Mouse (Mus musculus): ENCODE data around the gene Plekha1.

Gene Plekha1

DNA sequence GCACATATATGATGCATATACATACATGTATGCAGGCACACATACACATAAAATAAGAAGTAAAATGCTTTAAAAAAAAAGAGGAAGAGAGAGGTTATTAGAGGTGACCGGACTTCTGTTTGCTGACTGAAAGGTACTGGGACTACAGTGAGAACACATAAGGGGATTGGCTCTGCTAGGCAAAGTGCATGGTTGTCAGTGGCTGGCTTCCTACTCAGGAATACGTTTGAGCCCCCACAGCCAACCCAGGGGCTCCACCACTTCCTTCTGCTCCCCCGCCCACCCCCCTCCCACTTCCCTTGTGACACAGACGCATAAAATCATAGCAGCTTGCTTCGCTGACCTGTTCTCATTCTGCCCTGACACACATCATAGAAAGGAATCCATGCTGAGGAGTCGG is 7.6 kb upstream of the Plekha1 start:
- no peak for DNase-seq (ENCODE audit: extremely low read depth, insufficient read length, low spot score)

DNA sequence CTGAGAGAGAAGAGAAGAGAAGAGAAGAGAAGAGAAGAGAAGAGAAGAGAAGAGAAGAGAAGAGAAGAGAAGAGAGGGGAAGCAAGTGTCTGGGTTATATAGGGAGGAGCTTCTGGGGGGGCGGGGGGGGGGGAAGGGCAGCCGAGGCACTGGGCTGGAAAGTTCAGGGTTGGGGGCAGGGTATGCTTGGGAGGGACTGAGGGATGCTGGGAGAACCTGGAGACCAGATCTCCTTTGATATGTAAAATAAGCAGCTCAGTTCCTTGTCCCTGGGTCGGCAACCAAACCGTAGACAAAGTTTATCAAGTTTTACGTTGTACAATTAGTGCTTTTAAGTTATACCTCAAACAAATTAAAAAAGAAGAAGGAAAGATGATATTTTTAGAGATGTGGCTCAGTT is 5.6 kb upstream of the Plekha1 start:
- DNase-seq (ENCODE audit: extremely low read depth, insufficient read length, low spot score), result no peak

DNA sequence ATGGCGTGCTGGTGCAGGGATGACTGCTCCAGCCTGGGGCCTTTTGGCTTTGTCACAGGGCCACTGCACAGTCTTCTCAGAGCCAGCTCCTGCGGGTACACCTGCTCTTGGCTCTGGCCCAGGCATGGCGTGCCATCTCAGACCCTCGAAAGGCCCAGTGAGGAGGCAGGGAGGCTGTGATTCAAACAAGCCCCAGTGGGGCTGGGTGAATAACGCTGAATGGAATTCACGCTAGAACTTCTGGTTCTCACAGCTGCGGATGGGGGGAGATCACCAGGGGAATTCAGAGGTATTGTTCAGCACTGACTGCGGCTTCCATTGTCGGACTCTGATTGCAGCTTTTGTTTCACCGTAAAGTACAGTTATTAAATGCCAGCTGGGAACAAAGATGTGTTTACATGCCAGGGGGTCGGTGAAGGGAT is 4.8 kb upstream of the Plekha1 start:
- DNase-seq (ENCODE audit: extremely low read depth, insufficient read length, low spot score), result peak; percentile 60

DNA sequence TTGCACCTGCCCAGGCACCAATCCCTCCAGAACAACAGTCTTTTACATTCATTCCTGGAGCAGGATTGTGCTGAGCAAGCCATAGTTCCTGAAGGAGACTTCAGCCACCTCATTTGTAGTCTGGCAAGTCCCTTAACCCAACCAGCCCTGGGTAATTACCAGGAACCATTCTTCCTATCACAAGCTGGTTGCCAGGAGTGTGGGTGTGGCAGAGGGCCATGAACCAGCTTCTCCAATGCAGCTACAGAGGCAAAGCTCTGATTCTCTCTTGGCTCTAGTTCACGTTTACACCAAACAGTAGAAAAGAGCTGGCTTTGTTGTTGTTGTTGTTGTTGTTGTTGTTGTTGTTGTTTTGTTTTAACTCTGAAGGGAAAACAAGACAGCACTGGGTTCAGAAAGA is 3.1 kb upstream of the Plekha1 start:
- no peak for DNase-seq (ENCODE audit: extremely low read depth, insufficient read length, low spot score)

DNA sequence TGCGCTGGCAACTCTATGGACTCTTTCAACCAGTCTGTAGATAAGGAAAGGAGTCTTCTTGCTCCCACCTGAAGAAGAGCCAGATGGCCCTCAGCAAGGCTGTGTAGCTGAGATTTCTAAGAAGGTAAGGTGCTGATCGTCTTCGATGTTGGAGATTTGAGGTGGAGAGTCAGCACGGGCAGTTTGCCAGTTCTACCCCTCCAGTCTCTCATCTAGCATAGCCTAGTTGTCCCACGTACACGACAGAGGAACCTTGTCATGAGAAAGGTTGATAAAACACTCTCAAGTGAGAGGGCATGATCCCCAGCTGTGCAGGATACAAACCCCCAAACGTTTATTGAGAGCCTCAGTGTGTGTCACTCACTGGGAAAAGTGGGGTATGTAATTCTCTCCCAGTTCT is 845 bp upstream of the Plekha1 start:
- DNase-seq (ENCODE audit: extremely low read depth, insufficient read length, low spot score), result no peak

DNA sequence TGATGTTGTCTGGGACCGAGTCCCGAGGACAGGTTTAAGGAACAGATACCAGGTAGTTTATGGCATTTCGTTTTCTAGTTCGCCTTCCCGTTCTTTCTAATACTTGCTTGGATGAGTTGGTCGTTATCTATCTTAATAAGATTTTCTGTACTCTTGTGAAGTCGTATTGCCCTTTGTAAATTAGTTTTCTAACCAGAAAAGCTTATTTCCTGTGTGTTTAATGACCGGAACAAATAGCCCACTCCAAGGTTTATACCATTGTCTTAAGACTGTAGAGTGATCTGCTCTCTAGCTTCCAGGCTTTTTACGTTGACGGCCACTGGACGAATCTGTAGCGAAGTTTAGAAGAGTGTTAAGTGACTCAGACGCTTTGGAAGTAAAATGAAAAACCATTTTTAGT is 1.1 kb downstream of the Plekha1 start:
- no peak for DNase-seq (ENCODE audit: extremely low read depth, insufficient read length, low spot score)

DNA sequence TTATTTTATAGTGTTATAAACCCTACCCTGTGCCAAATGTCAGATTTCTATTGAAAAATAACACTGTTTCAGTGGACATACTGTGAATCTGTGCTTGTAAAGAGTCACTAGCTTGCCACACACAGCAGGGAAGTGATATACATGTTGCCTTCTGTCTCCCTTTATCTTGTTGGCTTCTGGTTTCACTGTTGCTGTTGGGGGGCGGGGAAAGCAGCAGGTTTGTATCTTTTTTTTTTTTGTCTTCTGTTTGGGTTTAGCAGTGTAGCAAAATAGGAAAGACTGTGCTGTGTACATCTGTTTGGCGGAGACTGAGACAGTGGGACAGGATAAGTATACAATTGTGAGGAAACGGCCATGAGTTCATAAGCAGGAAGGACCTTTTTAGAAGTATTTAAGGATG is 1.7 kb downstream of the Plekha1 start:
- no peak for DNase-seq (ENCODE audit: extremely low read depth, insufficient read length, low spot score)

DNA sequence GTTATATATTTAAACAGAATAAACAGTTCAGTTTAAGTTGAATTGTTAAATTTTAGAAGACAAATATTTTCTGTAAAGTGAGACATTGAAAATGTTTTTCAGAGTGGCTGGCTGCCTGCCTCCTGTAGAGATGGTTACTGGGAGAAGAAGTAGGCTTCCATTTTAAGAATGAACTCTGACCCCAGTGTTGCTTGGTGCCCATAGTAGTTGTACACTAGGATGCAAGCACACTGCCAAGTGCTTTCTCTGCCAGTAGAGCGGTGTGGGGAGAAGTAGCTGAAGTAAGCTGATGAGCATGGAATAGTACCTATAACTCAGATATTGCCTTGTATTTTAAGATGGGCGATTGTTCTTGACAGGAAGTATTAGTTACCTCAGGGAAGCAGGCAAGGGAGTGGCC is 18.6 kb downstream of the Plekha1 start:
- no peak for DNase-seq (ENCODE audit: extremely low read depth, insufficient read length, low spot score)

DNA sequence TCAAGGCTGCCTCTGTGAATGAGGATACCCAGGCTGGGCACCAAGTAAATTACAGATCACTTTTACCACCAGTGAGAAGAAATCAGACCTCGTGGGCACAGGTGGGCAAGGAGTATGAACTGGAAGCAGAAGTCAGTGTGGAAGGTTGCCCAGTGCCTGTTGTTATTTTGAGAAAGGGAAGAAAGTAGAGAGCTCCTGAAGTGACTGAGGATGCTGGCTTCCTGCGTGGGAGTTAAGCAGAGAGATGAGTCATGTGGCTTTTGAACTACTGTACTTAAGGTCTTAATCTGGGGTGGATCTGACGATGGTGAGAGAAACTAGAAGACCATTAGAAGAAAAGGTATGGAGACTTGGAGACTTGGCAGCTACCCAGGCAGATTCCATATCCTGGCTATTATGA is 20.7 kb downstream of the Plekha1 start:
- DNase-seq (ENCODE audit: extremely low read depth, insufficient read length, low spot score), result no peak

DNA sequence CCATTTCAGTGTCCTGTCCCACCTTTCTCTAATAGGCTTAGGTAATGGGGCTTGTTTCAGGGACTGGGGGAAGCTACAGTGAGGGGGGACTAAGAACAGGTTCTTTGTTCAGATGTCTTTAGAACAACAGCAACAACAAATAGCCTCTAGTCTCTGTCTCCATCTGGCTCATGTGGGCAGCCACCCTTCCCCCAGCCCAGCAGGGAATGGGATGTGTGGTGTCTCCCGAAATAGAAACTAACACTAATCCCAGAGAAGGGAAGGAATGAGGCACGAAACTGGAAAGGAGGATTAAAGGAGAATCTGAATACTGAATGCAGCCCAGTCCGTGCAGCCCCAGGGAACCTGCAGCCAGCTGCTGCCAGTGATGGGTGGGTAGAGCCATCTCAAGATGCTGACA is 22.4 kb downstream of the Plekha1 start:
- DNase-seq (ENCODE audit: extremely low read depth, insufficient read length, low spot score), result no peak

DNA sequence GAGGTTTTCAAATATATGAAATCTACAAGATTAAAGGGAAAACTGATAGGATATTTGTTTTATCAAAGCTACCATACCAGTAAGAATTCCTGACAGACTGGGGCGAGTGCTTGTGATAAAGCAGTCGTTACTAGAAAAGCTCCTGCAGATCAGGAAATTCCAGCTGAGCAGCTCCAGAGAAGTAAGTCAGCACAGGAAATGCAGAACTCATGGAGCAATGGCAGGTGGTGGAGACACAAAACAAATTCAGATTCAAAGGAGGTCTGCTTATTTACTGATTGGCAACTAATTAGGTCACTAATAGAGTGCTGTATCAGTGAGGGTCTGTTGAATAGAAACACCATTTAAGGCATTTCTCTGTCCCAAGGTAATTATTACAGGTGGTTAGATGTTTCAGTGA is 25.3 kb downstream of the Plekha1 start:
- DNase-seq (ENCODE audit: extremely low read depth, insufficient read length, low spot score), result no peak

DNA sequence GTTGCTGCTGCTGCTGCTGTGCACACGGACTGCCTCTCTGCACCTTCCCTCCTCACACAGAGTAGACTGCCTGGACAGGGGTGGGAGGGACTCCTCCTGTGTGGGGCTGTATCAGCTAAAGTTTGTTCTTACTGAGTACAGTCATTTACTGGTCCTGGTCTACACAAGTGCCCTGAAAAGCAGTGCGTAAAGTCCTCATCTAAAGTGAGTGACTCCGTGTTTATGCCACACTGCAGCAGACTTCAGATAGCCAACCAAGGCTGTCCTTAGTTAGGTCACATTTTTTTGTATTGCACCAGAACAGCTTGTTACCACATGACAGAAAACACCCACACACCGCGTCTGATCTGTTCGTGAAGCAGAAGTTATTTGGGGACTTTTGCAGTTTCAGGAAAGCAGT is 27.4 kb downstream of the Plekha1 start:
- DNase-seq (ENCODE audit: extremely low read depth, insufficient read length, low spot score), result no peak

DNA sequence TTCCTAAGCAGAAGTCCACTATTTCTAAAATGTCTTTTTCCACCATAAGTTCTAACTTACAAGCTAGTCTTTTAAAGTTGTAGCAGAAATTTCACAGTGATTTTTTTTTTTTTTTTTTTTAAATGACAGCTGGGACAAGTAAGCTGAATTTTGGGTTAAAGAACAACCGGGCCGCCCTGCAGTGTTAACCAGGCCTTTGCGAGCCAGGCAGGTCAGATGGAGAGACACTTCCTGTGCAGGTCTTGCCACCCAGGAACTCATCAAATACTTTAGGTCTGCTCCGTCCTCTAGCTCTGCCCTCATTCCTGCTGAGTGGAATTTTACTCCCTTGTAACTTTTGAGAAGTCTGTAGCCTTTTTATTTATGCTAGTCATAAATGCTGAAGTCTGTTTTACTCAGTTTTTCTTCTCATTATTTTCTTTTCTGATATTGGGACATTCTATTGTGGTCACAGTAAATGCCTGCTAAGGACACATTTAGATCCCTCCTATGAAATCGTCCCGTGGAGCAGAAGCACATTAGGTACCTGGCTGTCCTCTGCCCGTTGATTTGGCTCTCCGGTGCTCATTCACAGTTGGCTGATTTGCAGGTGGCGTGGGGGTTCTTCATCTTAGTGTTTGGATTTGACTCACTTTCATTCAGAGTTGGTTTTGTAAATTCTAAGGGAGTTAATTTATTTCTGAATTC is 29.5 kb downstream of the Plekha1 start:
- DNase-seq (ENCODE audit: extremely low read depth, insufficient read length, low spot score), result no peak

DNA sequence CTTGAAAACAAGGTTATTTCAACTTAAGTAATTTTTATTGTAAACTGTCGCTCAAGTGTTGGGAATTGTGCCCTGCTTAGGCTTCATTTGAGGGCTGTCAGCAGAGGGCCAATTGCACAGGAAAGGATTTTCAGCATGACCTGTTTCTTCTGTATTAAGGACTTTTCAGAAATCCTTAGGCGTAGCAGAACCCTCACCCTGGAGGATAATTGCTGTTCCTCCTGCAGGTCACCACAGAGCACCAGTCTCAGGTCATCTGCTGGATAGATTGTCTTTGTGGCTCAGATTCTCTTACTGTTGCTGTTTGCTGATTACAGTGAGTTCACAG is 30.0 kb downstream of the Plekha1 start:
- DNase-seq (ENCODE audit: extremely low read depth, insufficient read length, low spot score), result no peak

DNA sequence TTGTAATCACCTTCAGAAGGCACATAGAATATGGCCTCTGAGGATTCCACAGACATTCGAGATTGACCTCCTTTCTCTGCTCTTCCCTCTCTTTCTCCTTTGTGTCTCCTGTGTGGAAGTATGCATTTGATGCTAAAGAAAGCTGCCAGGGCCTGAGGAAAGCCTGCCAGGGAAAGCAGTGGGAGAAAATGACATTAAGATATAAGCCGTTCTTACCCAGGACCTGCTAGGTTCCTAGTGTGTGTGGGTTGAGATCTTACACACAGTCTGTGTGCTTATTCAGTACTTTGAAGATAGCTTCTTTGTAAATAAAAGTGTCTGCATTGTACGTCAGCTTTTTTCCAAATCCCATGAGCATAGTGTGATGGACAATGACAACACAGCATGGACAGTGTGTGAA is 30.5 kb downstream of the Plekha1 start:
- no peak for DNase-seq (ENCODE audit: extremely low read depth, insufficient read length, low spot score)

DNA sequence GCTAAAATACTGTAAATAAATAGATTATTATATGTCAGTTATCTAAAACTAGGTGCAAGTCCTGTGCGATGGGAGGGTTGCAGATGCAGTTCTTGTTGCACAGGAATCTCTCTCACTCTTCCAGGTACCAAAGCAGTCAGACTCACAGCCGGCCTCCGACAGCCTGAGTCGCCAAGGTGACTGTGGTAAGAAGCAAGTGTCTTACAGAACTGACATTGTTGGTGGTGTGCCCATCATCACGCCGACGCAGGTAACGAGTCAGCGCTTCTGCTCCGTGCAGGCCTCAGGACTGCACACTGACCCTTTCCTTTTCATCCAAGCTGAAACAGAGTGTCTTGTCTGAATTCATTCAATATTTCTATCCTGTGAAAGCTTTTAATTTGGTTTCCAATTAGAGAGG is 31.6 kb downstream of the Plekha1 start:
- no peak for DNase-seq (ENCODE audit: extremely low read depth, insufficient read length, low spot score)

DNA sequence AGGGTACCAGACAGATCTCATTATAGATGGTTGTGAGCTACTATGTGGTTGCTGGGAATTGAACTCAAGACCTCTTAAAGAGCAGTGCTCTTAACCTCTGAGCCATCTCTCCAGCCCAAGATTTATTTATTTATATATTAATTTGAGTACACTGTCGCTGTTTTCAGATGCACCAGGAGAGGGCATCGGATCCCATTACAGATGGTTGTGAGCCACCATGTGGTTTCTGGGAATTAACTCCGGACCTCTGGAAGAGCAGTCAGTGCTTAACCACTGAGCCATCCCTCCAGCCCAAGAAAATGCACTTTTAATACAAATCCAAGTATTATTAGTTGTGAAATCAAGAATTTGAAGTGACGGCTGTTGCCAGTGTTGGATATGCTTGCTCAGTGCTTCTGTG is 32.8 kb downstream of the Plekha1 start:
- DNase-seq (ENCODE audit: extremely low read depth, insufficient read length, low spot score), result peak; percentile 25

DNA sequence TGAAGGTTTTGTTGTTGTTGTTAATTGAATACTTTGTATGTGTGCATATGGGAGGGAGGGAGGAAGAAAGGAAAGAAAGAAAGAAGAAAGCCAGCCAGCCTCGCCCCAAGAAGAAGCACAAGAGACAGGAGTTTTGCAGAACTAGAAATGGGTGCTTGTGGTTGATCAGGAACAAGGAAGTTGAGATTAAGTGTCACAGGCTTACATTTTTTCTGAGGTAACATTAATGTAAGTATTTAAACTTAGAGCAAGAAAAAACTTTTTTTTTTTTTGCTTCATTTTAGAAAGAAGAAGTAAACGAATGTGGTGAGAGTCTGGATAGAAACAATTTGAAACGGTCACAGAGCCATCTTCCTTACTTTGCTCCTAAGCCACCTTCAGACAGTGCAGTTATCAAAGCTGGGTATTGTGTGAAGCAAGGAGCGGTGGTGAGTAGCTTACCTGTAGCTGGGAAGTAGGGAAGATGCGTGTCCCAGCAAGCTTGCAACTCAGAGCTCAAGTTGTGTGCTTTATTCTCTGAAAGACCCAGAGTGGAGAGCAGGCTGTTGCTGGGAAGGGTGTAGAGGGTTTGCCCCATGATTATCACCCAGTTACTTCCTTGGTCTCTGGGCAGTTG is 34.8 kb downstream of the Plekha1 start:
- no peak for DNase-seq (ENCODE audit: extremely low read depth, insufficient read length, low spot score)

DNA sequence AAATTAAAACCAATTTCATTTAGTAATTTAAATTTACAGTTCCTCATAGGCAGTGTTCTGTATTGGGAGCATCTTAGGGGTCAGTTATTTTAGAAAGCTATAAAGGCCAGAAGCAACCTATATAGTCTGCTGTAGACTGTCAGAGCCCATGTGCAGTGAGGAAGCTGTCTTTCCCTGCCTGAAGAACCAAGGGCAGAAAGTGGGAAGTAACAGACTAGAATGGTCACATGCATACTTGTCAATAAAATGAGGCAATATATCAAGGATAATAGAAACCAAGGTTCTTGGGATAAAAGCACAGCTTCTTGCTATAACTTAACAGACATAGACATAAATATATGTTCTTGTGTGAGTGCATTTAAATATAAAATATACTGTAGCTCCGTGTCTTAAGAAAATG is 37.4 kb downstream of the Plekha1 start:
- DNase-seq (ENCODE audit: extremely low read depth, insufficient read length, low spot score), result no peak

DNA sequence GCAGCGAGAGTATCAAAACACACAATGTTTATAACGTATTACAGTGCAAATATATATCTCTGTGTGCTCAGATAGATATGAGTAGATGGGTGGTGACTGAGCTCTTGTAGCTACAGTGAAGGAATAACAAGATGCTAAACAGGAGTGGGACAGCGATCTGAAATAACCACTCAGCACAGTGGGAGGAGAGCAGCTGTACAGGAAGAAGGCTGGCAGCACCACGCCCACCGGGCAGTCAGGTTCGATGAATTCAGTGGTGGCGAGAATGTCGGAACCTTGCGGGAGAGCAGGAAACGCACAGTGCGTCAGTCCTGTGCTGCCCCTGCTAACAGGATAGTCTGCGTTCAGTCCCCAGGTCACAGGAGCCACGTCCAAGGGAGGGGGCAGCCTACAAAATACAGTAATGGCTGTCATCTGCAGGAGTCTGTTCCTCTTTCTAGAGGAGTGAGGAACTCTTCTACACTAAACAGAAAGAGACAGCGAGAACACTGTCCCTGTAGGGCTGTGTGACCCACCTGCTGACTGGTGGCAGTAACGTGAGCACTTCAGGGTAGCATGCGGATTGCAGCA is 38.0 kb downstream of the Plekha1 start:
- DNase-seq (ENCODE audit: extremely low read depth, insufficient read length, low spot score), result no peak

DNA sequence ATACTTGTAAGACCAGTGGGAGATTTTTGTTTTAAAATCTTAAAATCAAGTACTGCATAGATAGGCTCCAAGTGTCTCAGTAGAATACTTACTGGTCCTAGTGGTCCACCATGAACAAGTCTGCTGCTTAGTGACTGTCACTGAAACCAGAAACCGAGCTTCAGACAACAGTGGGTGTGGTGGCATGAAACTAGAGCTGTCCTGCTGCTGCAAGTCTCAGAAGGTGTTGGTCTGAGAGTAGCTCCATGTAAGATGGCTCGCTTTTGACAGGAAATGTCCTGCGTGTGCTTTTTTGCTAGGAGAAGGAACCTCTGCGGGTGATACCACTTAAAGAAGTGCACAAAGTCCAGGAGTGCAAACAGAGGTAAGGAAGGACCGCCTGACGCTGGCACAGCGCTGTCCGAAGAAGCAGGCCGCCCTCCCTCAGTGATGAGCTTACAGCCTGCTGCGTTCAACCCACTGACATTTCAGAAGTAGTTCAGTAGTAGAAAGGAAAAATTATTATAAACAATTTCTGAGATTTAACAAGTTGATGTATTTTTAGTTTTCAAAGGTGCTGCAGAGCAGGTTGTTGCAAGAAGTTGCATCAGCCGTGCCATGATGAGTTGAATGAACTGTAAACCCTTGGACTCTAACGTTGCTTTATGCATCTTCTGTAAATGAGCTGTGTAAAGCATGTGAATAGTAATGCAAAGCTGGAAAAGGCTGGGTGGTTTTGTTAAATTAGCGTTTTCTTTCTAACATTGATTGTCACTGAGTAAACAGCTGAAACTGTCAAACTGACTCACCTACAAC is 39.2 kb downstream of the Plekha1 start:
- no peak for DNase-seq (ENCODE audit: extremely low read depth, insufficient read length, low spot score)

DNA sequence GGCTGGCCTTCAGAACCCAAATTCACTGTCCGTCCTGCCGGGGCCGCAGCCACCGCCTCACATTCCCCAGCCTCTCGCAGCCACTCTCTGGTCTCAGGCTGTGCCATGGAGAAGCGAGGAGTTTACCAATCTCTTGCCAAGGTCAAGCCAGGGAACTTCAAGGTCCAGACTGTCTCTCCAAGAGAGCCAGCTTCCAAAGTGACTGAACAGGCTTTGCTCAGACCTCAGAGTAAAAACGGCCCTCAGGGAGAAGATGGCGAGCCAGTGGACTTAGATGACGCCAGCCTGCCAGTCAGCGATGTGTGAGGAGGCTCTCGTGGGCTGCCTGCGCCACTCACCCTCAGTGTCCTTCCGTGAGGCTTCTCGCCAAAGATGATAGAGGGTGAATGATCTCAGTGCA is 45.3 kb downstream of the Plekha1 start:
- no peak for DNase-seq (ENCODE audit: extremely low read depth, insufficient read length, low spot score)

All from 3134 (cell line).